Mouse (Mus musculus) liver, embryonic 14.5 days (tissue): ENCODE data around the gene Anapc11. TPM values are rescaled to one million over a fixed set of nuclear protein-coding genes. Genes with fewer than 3 reads are reported as not detected.
A peak's percentile ranks its signal among the peaks of the same experiment; 100 is the strongest.

Experiments
- ATAC-seq: fragments of 200-750 bp; cut with Nextera tagmentation; 2 replicates; pipeline ENCODE4 v1.8.0; 2017; ENCODE audit warnings: moderate number of reproducible peaks, mild to moderate bottlenecking, moderate library complexity; ENCODE audit not compliant: insufficient read depth
- DNase-seq, 3 experiments: peaks; one replicate each; pipeline ENCODE4 v3.0.0-alpha.2; 2012 to 2013; ENCODE audit warnings: low read depth in 3 of 3, low spot score in 3 of 3
- H3K27ac ChIP-seq: fragments of 300-500 bp; sonication (generic); 2 replicates; pipeline ENCODE4 v1.5.1; 2014; ENCODE audit warnings: moderate library complexity, mild to moderate bottlenecking, control low read depth, inconsistent platforms
- H3K27me3 ChIP-seq: fragments of 300-500 bp; sonication (generic); 2 replicates; pipeline ENCODE4 v1.6.1; 2014; ENCODE audit warnings: mild to moderate bottlenecking, low read length, moderate library complexity; ENCODE audit not compliant: control insufficient read depth, insufficient read depth
- H3K36me3 ChIP-seq: fragments of 300-500 bp; sonication (generic); replicated peaks from 2 replicates; pipeline ENCODE4 v1.6.1; 2014; ENCODE audit warnings: low read depth; ENCODE audit not compliant: control insufficient read depth, insufficient read depth
- H3K4me1 ChIP-seq, 2 experiments: fragments of 200-500 bp in 1 of 2; fragments of 300-500 bp in 1 of 2; sonication (generic) in 1 of 2; replicated peaks; 2 replicates each; pipeline ENCODE4 v1.6.1; 2012 to 2014; ENCODE audit warnings: antibody characterized with exemption in 1 of 2, inconsistent platforms in 1 of 2, low read length in 1 of 2; ENCODE audit not compliant: control insufficient read depth in 2 of 2, insufficient read depth in 2 of 2
- H3K4me2 ChIP-seq: fragments of 300-500 bp; sonication (generic); 2 replicates; pipeline ENCODE4 v1.6.1; 2014; ENCODE audit warnings: low read depth, mild to moderate bottlenecking, control low read depth, moderate library complexity
- H3K4me3 ChIP-seq, 2 experiments: fragments of 200-500 bp in 1 of 2; fragments of 300-500 bp in 1 of 2; sonication (generic) in 1 of 2; 2 replicates each; pipeline ENCODE4 v1.5.1; 2012 to 2014; ENCODE audit warnings: low read depth in 2 of 2, low read length in 2 of 2, mild to moderate bottlenecking in 2 of 2, control low read depth in 1 of 2, inconsistent platforms in 1 of 2, moderate library complexity in 1 of 2; ENCODE audit not compliant: insufficient read depth in 1 of 2
- H3K9ac ChIP-seq: fragments of 300-500 bp; sonication (generic); replicated peaks from 2 replicates; pipeline ENCODE4 v1.6.1; 2014; ENCODE audit warnings: mild to moderate bottlenecking, control low read depth, moderate library complexity
- H3K9me3 ChIP-seq: fragments of 300-500 bp; sonication (generic); 2 replicates; pipeline ENCODE4 v1.6.1; 2016; ENCODE audit warnings: low read length, mixed read lengths; ENCODE audit not compliant: control insufficient read depth
- CTCF ChIP-seq: IDR thresholded peaks from 2 replicates; pipeline ENCODE4 v1.5.1; 2016; ENCODE audit warnings: antibody characterized with exemption, low read depth, control low read depth
- EP300 ChIP-seq: IDR thresholded peaks from 2 replicates; pipeline ENCODE4 v1.6.1; 2016; ENCODE audit warnings: antibody characterized with exemption, low read depth
- WGBS: fragments of 180-500 bp; shearing (Covaris S2); extraction: QIAGEN DNeasy Blood & Tissue Kit; methylation state at CpG from one replicate; pipeline ENCODE4 v1.1.7; 2014; ENCODE audit not compliant: insufficient replicate concordance; 5-methylcytosine and 5-hydroxymethylcytosine counted together
- polyA plus RNA-seq, 2 experiments: library from polyadenylated mRNA; depleted of rRNA in 1 of 2; stranded (reverse) in 1 of 2; unstranded in 1 of 2; fragments of >200 nt; fragmentation: Nextera tagmentation in 1 of 2; extraction: Ambion mirVana in 1 of 2; gene quantifications; 2 replicates each; pipeline versions ENCODE4 v1.2.1 to v1.2.3; 2012 to 2014

Anapc11 gene
- polyA plus RNA-seq, 2 experiments, result 60.4 to 93.5 TPM

GRCm38 (mm10) chr11:120613481-120613972, 15.3 kb downstream of the Anapc11 start:
- Histone ChIP-seq H3K4me3 (no peak overlapping the region), H3K27ac (no peak overlapping the region), H3K36me3 (peaks cover 18% of the 10 kb centered on the region), H3K4me2 (no peak overlapping the region), H3K9ac (no peak overlapping the region), H3K4me1 (peaks cover 17 to 20% of the 10 kb centered on the region in 2 experiments), H3K27me3 (peaks cover 1% of the 10 kb centered on the region; the same call in 1 of the 2 replicates), H3K9me3 (no peaks in the 10 kb centered on the region)
- WGBS, result 73% methylated on average over 10 of the region's 10 CpGs
- ATAC-seq, result no peak
- TF ChIP-seq EP300, result no peak
- DNase-seq, result no peak

GRCm38 (mm10) chr11:120613976-120614375, 15.8 kb downstream of the Anapc11 start:
- ATAC-seq, result no peak
- no peak for TF ChIP-seq CTCF
- no peak for TF ChIP-seq EP300
- Histone ChIP-seq H3K27me3 (no peaks in the 10 kb centered on the region; the same call in 1 of the 2 replicates), H3K27ac (no peak overlapping the region), H3K36me3 (peaks cover 22% of the 10 kb centered on the region), H3K4me3 (no peak overlapping the region), H3K9me3 (no peaks in the 10 kb centered on the region), H3K4me1 (peaks cover 17 to 20% of the 10 kb centered on the region in 2 experiments), H3K4me2 (no peak overlapping the region), H3K9ac (no peak overlapping the region)
- DNase-seq, result no peak
- 82% methylated on average over 8 of the region's 8 CpGs for WGBS

GRCm38 (mm10) chr11:120615167-120615566, 16.9 kb downstream of the Anapc11 start:
- TF ChIP-seq EP300 (no peak), CTCF (no peak)
- Histone ChIP-seq H3K9me3 (no peaks in the 10 kb centered on the region), H3K9ac (no peak overlapping the region), H3K36me3 (peaks cover 31% of the 10 kb centered on the region), H3K4me1 (peaks cover 13 to 16% of the 10 kb centered on the region in 2 experiments), H3K4me2 (no peak overlapping the region), H3K27me3 (no peaks in the 10 kb centered on the region), H3K27ac (no peak overlapping the region), H3K4me3 (no peak overlapping the region)
- DNase-seq, result no peak
- no peak for ATAC-seq
- 75% methylated on average over 6 of the region's 6 CpGs for WGBS

GRCm38 (mm10) chr11:120615606-120616203, 17.5 kb downstream of the Anapc11 start:
- Histone ChIP-seq H3K9ac (no peak overlapping the region), H3K36me3 (peaks cover 34% of the 10 kb centered on the region), H3K4me1 (peaks cover 13 to 16% of the 10 kb centered on the region in 2 experiments), H3K27me3 (no peaks in the 10 kb centered on the region), H3K9me3 (no peaks in the 10 kb centered on the region), H3K27ac (no peak overlapping the region), H3K4me3 (no peak overlapping the region), H3K4me2 (peak overlapping the region; percentile 96)
- no peak for DNase-seq
- no peak for TF ChIP-seq CTCF
- TF ChIP-seq EP300, result no peak
- ATAC-seq, result no peak
- 84% methylated on average over 11 of the region's 11 CpGs for WGBS

- H3K9me3 ChIP-seq, result no peaks in the 10 kb centered on the region
- ATAC-seq (peak; percentile 16; the same call in 1 of the 2 replicates), DNase-seq (no peak)
- H3K4me1 ChIP-seq, result peaks cover 13 to 16% of the 10 kb centered on the region in 2 experiments
- no peaks in the 10 kb centered on the region for H3K27me3 ChIP-seq
- 26% methylated on average over 4 of the region's 4 CpGs for WGBS
- peak overlapping the region; percentile 82 for H3K9ac ChIP-seq
- TF ChIP-seq EP300 (no peak), CTCF (no peak)
- H3K36me3 ChIP-seq, result peaks cover 43% of the 10 kb centered on the region
- H3K27ac ChIP-seq, result peak overlapping the region; percentile 87
- H3K4me3 ChIP-seq, result peak overlapping the region; percentile 74 to 90
- H3K4me2 ChIP-seq, result peak overlapping the region; percentile 96
These were observed 18.5 kb downstream of the Anapc11 start for GRCm38 (mm10) chr11:120616617-120617294.
